Mouse (Mus musculus) macrophage (primary cell): ENCODE measurements around the gene Prkaa1. TPM values are rescaled to one million over a fixed set of nuclear protein-coding genes. Genes with fewer than 3 reads are reported as not detected.

ENCODE experiments used
- H3K27ac ChIP-seq: fragments of 350-480 bp; formaldehyde crosslinking; 2 replicates; pipeline ENCODE4 v1.9.0; 2021
- H3K36me3 ChIP-seq: fragments of 350-480 bp; formaldehyde crosslinking; 2 replicates; pipeline ENCODE4 v1.9.0; 2021; ENCODE audit errors: inconsistent target
- H3K4me3 ChIP-seq: fragments of 350-480 bp; formaldehyde crosslinking; 2 replicates; pipeline ENCODE4 v1.9.0; 2021; ENCODE audit errors: inconsistent target
- H3K79me2 ChIP-seq: fragments of 350-480 bp; formaldehyde crosslinking; 2 replicates; pipeline ENCODE4 v1.9.0; 2021; ENCODE audit errors: inconsistent target
- WGBS: methylation state at CpG from one replicate; pipeline ENCODE4 v1.1.7; 2026; ENCODE audit warnings: inconsistent platforms; ENCODE audit not compliant: missing documents; 5-methylcytosine and 5-hydroxymethylcytosine counted together
- polyA plus RNA-seq: library from polyadenylated mRNA; stranded (reverse); fragments of 250-400 nt; gene quantifications from 3 replicates; pipeline ENCODE4 v1.2.4, GENCODE M21; 2018; ENCODE audit warnings: inconsistent platforms

Gene Prkaa1
- polyA plus RNA-seq, 1 experiment from 2014 or later = 23.3 TPM

- no peak overlapping the region for H3K4me3 ChIP-seq
- no peak overlapping the region for H3K27ac ChIP-seq
- WGBS = 91% methylated on average over 7 of the region's 7 CpGs
- H3K36me3 ChIP-seq = no peaks in the 10 kb centered on the region
- peaks cover 8% of the 10 kb centered on the region for H3K79me2 ChIP-seq
These were observed 3.8 kb upstream of the Prkaa1 start for GRCm38 (mm10) chr15:5139863-5140262.

- peaks cover 13% of the 10 kb centered on the region for H3K79me2 ChIP-seq
- no peak overlapping the region for H3K27ac ChIP-seq
- H3K36me3 ChIP-seq = no peaks in the 10 kb centered on the region
- no peak overlapping the region for H3K4me3 ChIP-seq
These were observed 3.3 kb upstream of the Prkaa1 start for GRCm38 (mm10) chr15:5140357-5140756.

GRCm38 (mm10) chr15:5142047-5142446, 1.6 kb upstream of the Prkaa1 start:
- Histone ChIP-seq H3K79me2 (peaks cover 30% of the 10 kb centered on the region), H3K27ac (peak overlapping the region; percentile 24), H3K4me3 (no peak overlapping the region), H3K36me3 (no peaks in the 10 kb centered on the region)
- 71% methylated on average over 5 of the region's 5 CpGs for WGBS

GRCm38 (mm10) chr15:5142714-5143113, 947 bp upstream of the Prkaa1 start:
- no peaks in the 10 kb centered on the region for H3K36me3 ChIP-seq
- no peak overlapping the region for H3K27ac ChIP-seq
- H3K4me3 ChIP-seq = peak overlapping the region; percentile 50
- peaks cover 37% of the 10 kb centered on the region for H3K79me2 ChIP-seq
- WGBS = 77% methylated on average over 4 of the region's 5 CpGs

GRCm38 (mm10) chr15:5144021-5144778, 539 bp downstream of the Prkaa1 start:
- Histone ChIP-seq H3K79me2 (peaks cover 52% of the 10 kb centered on the region), H3K27ac (no peak overlapping the region), H3K4me3 (peak overlapping the region; percentile 63), H3K36me3 (no peaks in the 10 kb centered on the region)
- WGBS = under 1% methylated on average over 58 of the region's 61 CpGs

- Histone ChIP-seq H3K4me3 (no peak overlapping the region), H3K79me2 (peaks cover 64% of the 10 kb centered on the region), H3K27ac (no peak overlapping the region), H3K36me3 (no peaks in the 10 kb centered on the region)
- WGBS = 87% methylated on average over 9 of the region's 9 CpGs
These were observed 1.7 kb downstream of the Prkaa1 start for GRCm38 (mm10) chr15:5145196-5145945.

- 87% methylated on average over 4 of the region's 4 CpGs for WGBS
- Histone ChIP-seq H3K79me2 (peaks cover 100% of the 10 kb centered on the region), H3K27ac (no peak overlapping the region), H3K36me3 (no peaks in the 10 kb centered on the region), H3K4me3 (no peak overlapping the region)
These were observed 5.5 kb downstream of the Prkaa1 start for GRCm38 (mm10) chr15:5149187-5149586.

- Histone ChIP-seq H3K27ac (no peak overlapping the region), H3K36me3 (no peaks in the 10 kb centered on the region), H3K4me3 (no peak overlapping the region), H3K79me2 (peaks cover 100% of the 10 kb centered on the region)
- 94% methylated on average over 6 of the region's 6 CpGs for WGBS
These were observed 8.5 kb downstream of the Prkaa1 start for GRCm38 (mm10) chr15:5152171-5152570.

- Histone ChIP-seq H3K4me3 (no peak overlapping the region), H3K36me3 (no peaks in the 10 kb centered on the region), H3K27ac (no peak overlapping the region), H3K79me2 (peaks cover 100% of the 10 kb centered on the region)
- 93% methylated on average over 8 of the region's 9 CpGs for WGBS
These were observed 11.0 kb downstream of the Prkaa1 start for GRCm38 (mm10) chr15:5154621-5155020.

GRCm38 (mm10) chr15:5155093-5155492, 11.4 kb downstream of the Prkaa1 start:
- no peak overlapping the region for H3K4me3 ChIP-seq
- H3K27ac ChIP-seq = no peak overlapping the region
- WGBS = 87% methylated on average over 5 of the region's 5 CpGs
- no peaks in the 10 kb centered on the region for H3K36me3 ChIP-seq
- peaks cover 100% of the 10 kb centered on the region for H3K79me2 ChIP-seq

- H3K27ac ChIP-seq = no peak overlapping the region
- peaks cover 94% of the 10 kb centered on the region for H3K79me2 ChIP-seq
- no peak overlapping the region for H3K4me3 ChIP-seq
- WGBS = 66% methylated on average over 4 of the region's 4 CpGs
- H3K36me3 ChIP-seq = no peaks in the 10 kb centered on the region
These were observed 12.7 kb downstream of the Prkaa1 start for GRCm38 (mm10) chr15:5156355-5156754.

GRCm38 (mm10) chr15:5157386-5157785, 13.7 kb downstream of the Prkaa1 start:
- Histone ChIP-seq H3K79me2 (peaks cover 83% of the 10 kb centered on the region), H3K4me3 (no peak overlapping the region), H3K36me3 (no peaks in the 10 kb centered on the region), H3K27ac (no peak overlapping the region)
- 88% methylated on average over 1 of the region's 1 CpGs for WGBS

- no peak overlapping the region for H3K4me3 ChIP-seq
- H3K79me2 ChIP-seq = peaks cover 69% of the 10 kb centered on the region
- H3K27ac ChIP-seq = no peak overlapping the region
- 89% methylated on average over 6 of the region's 6 CpGs for WGBS
- H3K36me3 ChIP-seq = peaks cover 11% of the 10 kb centered on the region; the same call in 1 of the 2 replicates
These were observed 15.2 kb downstream of the Prkaa1 start for GRCm38 (mm10) chr15:5158827-5159226.

GRCm38 (mm10) chr15:5165121-5165773, 21.6 kb downstream of the Prkaa1 start:
- Histone ChIP-seq H3K27ac (no peak overlapping the region), H3K4me3 (no peak overlapping the region), H3K79me2 (peaks cover 5% of the 10 kb centered on the region; the same call in 1 of the 2 replicates), H3K36me3 (peaks cover 46% of the 10 kb centered on the region)
- 96% methylated on average over 12 of the region's 12 CpGs for WGBS
